Mouse (Mus musculus): ENCODE results near the gene Frmd4a.
A peak's percentile ranks its signal among the peaks of the same experiment; 100 is the strongest.

The Frmd4a gene

GRCm38 (mm10) chr2:4518549-4518948 lies 501.0 kb downstream of the Frmd4a start:
- DNase-seq (ENCODE audit: low read depth, low spot score), result no peak

- no peak for DNase-seq (ENCODE audit: low read depth, low spot score)
Observed at GRCm38 (mm10) chr2:4522769-4523487, 505.4 kb downstream of the Frmd4a start.

GRCm38 (mm10) chr2:4527094-4527493 lies 509.6 kb downstream of the Frmd4a start:
- DNase-seq (ENCODE audit: low read depth, low spot score), result no peak

GRCm38 (mm10) chr2:4529254-4529729 lies 511.8 kb downstream of the Frmd4a start:
- DNase-seq (ENCODE audit: low read depth, low spot score), result peak; percentile 59

DNA sequence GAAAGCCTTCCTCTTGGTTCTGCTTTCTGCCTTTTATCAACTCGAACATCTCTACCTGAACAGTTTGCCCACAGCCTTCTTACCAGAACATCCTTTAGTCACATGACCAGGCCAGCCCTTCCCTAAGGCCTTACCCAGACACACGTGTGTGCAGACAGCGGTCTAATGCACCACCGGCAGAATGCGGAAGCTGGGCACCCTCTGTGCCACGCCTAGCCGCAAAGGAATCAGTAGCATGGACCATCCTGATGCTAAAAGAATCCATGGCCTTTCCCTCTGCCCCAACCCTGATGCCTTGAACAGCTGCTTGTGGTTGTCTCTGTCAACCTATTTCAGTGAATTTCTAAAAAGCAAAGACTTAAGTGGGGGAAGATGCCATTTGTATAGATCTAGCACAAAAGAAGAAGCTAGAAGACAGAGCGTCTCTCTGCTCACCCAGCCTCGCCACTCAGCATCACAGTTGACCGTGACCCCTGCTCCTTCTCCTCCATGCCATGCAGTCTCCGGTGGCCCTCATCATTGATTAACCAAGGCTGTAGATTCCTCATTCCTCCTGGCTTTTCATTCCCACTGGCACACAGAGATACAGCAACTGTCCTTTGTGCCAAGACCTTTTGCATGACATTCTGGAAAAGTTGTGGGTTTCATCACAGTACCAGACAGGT lies 514.1 kb downstream of the Frmd4a start:
- no peak for DNase-seq (ENCODE audit: low read depth, low spot score)

DNA sequence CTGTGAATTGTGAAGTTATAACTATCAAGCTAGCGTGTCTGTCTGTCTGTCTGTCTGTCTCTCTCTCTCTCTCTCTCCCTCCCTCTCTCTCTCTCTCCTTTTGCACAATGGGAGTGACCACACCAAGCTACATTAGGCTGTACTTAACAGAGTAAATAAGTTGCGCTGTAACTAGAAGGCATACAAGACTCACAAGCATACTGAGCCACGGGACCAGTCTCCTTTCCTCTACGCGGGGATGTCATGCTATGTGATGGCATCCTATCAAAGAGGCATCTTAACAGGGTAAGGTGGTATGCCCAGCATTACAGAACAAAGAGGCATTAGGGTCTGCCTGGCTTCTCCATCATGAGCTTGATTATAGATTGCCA lies 514.7 kb downstream of the Frmd4a start:
- DNase-seq (ENCODE audit: low read depth, low spot score), result no peak

DNA sequence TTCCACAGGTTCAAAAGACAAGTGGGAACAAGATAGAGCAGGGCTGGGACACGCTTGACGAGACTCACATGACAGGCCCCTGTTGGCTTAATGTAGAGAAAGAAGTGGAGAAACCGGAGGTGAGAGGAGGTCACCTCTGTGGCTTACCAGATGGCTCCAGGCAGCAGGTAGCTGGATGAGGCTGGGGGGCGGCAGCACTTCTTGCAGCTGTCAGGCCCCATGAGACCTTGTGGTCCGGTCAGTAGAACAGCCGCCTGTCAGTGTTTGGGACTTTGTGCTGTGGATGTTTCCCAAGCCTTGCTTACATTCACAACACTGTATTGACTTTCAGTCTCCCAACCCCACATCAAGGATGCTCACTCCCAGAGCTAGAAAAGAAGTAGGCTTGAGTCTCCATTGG lies 515.4 kb downstream of the Frmd4a start:
- no peak for DNase-seq (ENCODE audit: low read depth, low spot score)

DNA sequence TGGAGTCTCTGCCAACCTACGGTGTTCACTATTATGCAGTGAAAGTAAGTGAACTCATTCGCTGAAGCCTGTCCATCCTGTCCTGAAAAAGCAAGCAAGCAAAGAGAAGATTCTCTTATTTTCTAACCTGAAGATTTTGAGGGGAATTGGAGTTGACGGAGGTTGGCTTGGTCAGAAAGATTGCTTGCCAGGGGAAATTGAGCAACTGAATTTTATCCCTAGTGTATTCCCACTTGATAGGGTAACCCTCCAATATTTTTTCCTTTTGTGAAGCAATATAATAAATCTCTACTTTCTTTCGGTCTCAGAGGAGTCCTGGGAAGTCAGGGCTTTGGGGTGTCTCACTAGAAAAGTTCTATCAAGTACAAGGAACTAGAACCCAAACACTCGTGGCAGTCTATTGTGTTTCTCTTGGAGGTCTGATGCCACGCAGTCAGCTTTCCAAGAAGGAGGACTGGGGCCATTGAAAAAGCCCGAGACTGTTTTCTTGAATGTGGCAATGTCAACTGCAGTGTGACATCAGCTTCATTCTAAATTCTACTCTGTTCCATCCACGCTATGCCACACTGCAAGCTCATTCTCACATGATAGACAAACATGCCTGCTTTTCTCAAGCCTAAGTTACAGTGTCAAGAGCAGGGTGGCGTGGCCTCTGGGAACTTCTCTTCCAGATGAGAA lies 517.8 kb downstream of the Frmd4a start:
- no peak for DNase-seq (ENCODE audit: low read depth, low spot score)

- DNase-seq (ENCODE audit: low read depth, low spot score), result no peak
Observed at GRCm38 (mm10) chr2:4541330-4541729, 523.8 kb downstream of the Frmd4a start.

- no peak for DNase-seq (ENCODE audit: low read depth, low spot score)
Observed at GRCm38 (mm10) chr2:4541844-4542628, 524.5 kb downstream of the Frmd4a start.

GRCm38 (mm10) chr2:4542629-4543416 lies 525.3 kb downstream of the Frmd4a start:
- no peak for DNase-seq (ENCODE audit: low read depth, low spot score)

DNA sequence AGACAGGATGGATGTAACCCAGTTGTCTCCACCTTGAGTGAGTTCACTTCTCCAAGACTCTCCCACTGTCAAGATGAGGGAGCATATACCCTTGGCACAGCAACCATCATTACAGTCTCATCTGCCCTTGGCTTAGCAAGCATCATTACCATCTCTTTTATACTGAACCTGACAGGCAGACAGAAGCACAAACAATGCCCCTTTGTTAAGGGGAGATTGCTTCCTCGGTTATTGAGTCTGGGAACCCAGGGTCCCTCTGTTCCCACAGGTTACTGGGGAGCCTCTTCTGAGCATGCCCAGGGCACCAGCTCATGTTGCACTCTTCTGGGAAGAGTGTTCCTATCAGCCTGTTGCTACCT lies 525.9 kb downstream of the Frmd4a start:
- no peak for DNase-seq (ENCODE audit: low read depth, low spot score)

DNA sequence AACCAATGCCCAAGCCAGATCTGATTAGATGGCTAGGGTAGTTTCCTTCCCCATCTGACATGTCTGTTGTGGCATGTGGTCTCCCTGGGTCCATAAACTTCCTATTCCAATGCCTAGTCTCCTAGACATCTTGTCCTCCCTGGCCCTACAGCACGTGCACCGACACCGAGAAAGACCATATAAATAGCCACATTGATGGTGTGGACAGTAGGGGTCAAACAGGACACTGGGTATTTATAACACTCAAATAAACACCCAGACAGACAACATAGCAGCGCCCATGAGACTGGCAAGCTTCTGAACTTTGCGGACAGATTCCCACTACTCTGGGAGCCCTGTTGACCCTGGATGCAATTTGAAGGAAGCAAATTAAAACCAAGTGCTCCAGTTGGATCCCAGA lies 526.8 kb downstream of the Frmd4a start:
- no peak for DNase-seq (ENCODE audit: low read depth, low spot score)

GRCm38 (mm10) chr2:4545261-4545660 lies 527.7 kb downstream of the Frmd4a start:
- no peak for DNase-seq (ENCODE audit: low read depth, low spot score)

DNA sequence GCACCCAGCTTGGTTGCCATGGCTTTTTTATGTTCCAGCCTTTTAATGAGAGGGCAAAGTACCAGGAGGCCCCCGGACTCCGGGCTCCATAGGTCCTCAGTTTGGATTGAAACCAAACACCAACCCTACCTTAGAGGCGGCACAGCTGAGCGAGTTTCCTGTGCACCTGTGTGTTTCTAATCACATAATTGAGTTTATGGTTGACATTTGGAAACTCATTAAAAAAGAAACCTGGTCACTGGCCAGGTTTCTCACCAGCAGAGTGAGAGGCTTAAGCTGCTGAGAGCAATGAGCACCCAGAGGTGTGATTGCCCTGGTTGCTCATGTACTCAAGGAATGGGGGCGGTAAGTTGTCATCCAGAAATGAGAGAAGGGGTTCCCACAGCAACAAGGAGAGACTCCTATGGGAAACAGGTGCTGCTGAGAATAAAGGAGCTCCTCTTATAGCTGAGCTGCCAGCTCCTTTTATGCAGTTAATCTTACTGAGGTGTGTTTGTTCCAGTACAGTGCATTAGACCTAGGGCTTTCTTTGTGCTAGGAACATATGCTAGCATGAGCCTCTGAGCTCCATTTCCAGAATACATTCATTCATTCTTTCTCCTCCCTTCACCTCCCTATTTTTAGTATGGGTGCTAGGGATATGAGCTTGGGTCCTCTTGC lies 529.6 kb downstream of the Frmd4a start:
- no peak for DNase-seq (ENCODE audit: low read depth, low spot score)

DNA sequence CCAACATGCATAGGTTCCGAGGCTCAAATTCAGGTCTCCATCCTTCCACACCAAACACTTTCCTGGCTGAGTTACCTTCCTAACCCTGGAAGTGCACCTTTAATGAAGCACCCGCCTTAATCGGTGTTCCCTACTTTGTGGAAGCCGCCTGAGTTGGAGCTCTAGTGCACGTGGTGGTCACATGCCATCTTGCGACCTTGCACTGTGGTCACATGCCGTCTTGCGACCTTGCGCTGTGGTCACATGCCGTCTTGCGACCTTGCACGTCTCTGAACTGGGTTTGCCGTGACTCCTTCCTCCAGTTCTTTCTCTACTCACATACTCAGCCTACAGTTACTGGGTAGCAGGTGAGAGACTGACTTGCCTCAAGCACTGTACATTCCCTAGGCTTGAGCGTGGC lies 531.8 kb downstream of the Frmd4a start:
- no peak for DNase-seq (ENCODE audit: low read depth, low spot score)

DNA sequence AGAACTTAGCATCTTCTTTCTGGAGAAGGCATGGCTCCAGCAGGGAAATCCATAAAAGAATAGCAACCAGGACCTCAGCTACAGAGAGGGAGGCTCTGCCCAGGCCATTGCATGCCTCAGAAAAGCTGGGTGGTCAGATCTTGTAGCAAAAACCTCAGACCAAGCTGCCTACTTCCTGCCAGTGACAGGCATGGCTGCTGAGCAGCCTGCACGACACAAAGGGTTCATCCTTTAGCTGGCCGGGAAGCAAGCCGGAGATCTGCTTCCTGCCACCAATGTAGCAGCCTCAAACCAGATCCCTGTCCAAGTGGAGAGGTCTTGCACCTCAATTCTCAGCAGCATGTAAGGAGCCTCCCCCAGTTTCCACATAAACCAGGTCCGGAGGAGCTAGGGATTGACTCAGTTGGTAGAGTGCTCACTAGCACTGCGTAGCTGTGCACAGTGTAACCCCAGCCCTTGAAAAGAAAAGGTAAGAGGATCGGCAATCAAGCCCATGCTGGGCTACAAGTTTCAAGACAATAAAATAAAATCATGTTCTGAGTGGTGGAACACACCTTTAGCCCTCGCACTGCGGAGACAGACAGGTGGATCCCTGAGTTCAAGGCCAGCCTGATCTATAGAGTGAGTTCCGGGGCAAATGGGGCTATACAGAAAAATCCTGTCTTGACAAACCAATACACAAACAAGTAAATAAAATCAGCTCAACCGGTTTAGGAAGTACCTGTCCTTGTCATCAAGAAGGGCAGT lies 532.7 kb downstream of the Frmd4a start:
- DNase-seq (ENCODE audit: low read depth, low spot score), result no peak

DNA sequence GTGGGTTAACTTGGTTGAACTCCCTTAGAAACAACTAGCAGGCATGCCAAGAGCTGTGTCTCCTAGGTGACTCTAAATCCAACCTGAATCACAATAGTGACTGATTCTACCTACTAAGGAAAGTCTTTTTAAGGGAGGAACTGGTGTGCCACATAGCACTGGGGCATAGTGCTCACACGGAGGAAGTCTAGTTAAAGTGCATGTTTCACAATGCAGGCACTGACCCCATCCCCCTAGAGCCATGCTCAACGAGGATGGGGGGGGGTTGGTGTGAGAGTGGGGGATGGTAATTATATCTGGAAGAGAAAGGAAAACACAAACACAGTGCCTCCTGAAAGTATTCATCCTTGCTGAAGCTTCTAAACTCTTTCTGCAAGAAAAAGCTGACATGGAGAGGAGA lies 533.9 kb downstream of the Frmd4a start:
- no peak for DNase-seq (ENCODE audit: low read depth, low spot score)

GRCm38 (mm10) chr2:4551866-4552265 lies 534.3 kb downstream of the Frmd4a start:
- no peak for DNase-seq (ENCODE audit: low read depth, low spot score)

DNA sequence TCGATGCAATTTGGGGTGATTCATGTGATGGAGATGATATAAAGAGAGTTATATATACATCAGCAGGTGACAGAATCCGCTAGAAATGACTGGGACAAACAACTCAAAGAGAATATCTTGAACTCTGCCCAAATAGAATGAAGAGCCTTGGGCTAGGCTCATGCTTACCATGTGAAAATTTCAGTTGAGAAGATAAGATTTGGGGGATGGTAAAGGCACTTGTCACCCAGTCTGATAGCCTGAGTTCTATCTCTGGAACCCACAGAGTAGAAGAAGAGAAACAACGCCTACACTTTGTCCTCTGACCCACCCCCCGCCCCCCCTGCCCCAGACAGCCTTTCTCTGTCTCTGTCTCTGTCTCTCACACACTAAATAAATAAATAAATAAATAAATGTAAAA lies 535.0 kb downstream of the Frmd4a start:
- DNase-seq (ENCODE audit: low read depth, low spot score), result no peak
